Mouse (Mus musculus) frontal cortex, adult 2 months (tissue): Measurements from ENCODE around the gene Actr8. TPM values are rescaled to one million over a fixed set of nuclear protein-coding genes. Genes with fewer than 3 reads are reported as not detected.
A peak's percentile ranks its signal among the peaks of the same experiment; 100 is the strongest.

ENCODE experiments used
- DNase-seq, 2 experiments: peaks; one replicate each; pipeline ENCODE4 v3.0.0; 2022; ENCODE audit warnings: low spot score in 1 of 2; ENCODE audit errors: extremely low spot score in 1 of 2
- polyA plus RNA-seq: library from polyadenylated mRNA; depleted of rRNA; stranded (reverse); fragments of >200 nt; gene quantifications from 2 replicates; pipeline ENCODE4 v1.2.3, GENCODE M21; 2012; rRNA removed

Actr8 gene
- polyA plus RNA-seq: 63.4 and 71.3 TPM in 2 replicates

DNA sequence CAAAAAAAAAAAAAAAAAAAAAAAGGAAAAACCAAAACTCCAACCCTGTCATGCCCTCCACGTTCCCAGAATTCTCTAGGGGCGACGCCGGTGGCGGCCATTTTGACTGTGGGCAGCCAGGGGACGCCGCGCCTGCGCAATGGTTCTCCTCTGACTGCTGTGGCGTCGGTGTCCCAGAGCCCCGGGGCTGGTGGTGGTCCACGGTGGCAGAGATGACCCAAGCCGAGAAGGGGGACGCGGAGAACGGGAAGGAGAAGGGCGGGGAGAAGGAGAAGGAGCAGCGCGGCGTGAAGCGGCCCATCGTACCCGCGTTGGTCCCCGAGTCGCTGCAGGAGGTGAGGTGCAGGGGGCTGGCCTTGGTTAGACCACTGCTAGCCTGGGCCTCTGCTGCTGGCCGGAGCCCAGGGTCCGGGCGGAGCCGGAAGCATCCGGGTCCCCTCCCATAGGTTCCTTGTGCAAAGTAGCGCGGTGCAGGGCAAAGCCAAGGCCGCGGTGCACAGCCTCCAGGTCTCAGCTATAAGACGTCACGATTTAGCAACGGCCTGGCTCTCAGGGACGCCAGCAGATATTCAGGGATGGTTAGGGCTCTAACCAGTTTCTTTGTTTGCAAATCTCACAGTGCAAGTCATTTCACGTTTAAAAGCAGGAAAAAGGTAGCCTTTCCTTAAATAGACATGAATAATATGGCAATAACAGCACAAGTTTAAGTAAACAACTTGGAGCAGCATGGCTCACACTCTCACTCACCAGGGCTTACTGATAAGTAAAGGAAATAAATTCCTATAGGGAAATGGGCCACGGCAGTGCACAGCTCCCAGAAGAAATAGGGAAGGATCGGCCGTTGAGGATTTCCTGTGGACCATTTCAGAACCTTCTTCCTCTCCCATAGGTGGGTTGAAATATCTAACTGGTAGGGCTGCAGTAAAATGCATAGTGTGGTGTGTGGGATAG lies at the start of gene Actr8:
Actr8 (plus strand) TSS at position 84 of the 951 bp plus-strand sequence.
- DNase-seq: peak; percentile 75 to 94

DNA sequence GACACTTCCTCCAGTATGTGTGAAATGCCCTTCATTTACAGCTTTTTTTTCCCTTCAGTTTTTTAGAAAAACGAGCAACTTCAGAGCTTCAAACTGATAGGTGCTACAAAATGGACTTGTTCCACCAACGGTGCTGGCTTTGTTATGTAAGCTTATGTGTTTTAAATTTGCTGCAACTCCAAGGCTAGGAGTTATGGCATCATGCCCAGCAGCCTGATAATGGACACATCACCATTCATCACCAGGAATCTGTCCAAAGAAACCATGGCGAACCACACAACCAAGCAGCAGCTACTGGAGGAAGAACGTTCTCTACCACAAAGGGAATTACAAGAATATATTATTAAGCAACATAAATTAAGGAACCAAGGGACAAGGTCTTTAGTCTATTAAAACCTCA lies 49.2 kb upstream of the Actr8 start:
- DNase-seq: no peak

DNA sequence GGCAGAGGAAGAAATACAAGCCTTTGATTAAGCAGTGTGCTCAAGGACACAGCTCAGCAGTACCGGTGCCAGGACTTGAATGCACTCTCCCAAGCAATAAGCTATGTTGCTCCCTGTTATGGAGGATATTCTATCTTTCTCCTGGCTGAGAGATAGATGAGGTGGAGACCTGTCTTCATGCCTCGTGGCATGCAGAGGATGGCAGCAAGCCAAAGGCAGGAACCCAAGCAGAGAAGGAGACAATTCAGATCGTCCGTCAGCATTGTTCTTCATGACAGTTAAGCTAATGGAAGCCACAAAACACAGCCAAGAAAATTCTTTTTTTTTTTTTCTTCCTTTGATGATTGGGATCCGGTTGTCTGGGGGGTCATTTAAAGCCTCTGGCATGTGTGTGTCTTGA lies 42.6 kb upstream of the Actr8 start:
- DNase-seq: no peak

DNA sequence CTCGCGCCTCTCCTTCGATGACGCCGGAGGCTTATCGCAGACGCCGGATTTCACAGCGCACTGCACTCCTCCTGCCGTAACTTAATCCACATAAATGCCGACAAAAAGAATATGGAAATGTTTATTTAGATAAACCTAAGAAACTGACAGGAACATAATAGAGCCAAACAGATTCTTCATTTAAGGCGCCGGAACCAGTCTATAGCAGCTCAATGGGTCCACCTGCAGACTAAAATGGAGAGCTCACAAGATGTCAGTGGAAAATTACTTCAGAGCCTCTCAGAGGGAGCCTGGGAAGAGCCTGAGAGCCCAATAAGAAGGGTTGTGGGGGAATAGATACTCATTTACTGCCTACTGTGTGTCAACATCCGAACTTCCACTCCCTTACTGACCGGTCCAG lies 40.7 kb upstream of the Actr8 start:
- peak; percentile 34 to 79 for DNase-seq

DNA sequence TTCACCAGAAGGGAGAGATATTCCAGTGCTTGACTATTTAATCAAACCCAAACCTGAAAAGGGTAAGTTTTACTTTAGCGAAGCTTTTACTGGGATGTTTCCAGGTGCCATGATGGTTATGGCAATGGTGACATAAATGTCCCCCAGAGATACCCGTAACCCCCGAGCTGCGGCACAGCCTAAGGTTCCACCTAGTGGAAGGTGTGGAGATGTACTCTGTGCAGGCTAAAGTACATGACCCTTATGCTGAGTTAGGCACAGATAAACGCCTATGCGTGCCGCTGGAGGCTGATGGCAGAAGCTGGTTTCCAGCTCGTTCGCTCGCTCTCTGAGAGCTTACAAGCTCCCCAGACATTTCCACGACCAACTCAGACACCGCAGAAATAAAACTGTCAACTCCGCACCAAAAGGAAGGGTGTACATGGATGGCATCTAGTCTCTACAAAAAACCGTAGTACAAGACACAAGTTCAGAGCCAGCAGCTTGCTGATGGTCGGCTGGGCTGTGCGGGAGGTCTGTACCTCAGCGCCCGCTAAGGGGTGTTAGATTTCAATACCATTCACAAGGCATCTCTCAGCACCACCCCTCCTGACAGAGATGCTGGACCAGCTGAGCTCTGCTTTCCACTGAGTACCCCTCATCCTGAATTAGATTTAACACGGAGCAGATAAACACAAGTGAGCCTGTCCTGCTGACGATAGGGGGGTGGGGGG lies 38.4 kb upstream of the Actr8 start:
- DNase-seq: no peak

DNA sequence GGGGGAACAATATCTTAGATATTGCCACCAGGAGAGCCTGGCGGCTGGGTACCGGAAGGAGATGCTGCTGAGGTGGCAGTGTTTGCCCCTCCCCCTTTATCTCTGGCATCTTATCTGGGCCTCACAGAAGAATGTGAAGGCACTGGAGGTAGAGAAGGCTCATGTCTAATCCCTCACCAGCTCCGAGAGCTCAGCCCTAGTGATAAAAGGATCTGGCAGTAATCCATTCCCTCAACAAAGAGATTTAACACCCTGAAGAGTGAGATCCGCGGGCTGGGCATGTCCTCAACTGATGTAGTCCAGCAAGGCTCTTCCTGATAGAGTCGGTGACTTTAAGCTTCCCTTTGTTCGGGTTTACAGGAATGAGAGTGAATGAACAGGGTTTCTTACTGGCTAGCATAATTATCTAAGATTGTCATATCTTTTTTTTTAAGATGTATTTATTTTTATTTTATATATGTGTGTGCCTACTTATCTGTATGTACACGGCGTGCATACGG lies 37.8 kb upstream of the Actr8 start:
- DNase-seq: no peak

DNA sequence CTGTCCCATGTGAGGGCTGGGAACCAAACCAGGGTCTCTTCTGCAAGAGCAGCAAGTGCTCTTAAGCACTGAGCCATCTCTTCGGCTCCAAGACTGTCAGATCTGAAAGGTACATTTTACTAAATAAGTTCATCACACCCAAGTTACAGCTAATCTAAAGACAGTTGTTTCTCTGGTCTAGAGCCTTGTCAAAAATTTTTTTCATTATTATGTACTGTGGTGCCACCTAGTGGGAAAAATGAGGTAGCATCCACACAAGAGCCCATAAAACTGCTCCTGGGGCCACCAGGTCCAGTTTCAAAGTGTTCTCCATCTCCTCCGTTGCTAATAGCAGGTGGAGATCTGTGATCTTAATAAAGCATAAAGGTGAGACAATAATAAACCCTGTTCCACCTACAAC lies 37.3 kb upstream of the Actr8 start:
- peak; percentile 28 to 81 for DNase-seq

DNA sequence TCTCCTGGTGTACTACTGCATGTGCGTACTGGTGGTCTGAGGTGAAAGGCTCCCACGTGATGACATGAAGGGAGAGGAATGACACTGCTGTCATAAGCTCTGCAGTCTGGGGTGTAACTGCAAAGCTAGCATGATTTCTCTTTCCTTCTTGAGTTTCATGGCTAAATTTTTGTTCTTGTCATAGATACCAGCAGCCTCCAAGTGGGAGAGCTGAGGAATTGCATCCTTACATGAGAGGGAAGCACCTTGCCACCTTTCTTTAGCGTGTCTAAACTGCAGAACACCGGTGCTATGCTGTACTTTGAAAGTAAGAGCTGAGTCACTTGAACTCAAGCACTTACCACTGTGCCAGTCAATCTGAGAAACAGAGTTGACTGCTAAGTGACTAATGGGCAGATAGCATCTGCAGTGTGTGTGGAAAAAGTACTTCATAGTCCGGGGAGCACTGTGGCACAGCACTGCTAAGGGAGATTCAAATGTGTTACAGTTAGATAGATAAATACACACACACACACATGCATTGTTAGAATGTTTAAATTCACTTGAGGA lies 31.3 kb upstream of the Actr8 start:
- DNase-seq: no peak

DNA sequence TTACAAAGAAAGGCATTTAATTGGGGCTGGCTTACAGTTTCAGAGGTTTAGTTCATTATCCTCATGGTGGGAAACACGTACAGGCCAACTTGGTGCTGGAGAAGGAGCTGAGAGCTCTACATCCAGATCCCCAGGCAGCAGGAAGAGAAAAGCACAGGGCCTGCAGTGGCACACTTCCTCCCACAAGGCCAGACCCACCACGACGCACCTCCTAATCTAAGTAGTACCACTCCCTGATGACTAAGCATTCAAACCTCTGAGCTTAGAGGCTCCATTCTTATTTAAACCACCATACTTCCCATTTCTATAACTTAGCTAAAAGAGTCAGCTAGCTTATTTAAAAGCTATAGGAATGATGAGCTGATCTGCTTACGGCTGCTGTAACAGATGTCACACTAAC lies 27.3 kb upstream of the Actr8 start:
- DNase-seq: no peak

DNA sequence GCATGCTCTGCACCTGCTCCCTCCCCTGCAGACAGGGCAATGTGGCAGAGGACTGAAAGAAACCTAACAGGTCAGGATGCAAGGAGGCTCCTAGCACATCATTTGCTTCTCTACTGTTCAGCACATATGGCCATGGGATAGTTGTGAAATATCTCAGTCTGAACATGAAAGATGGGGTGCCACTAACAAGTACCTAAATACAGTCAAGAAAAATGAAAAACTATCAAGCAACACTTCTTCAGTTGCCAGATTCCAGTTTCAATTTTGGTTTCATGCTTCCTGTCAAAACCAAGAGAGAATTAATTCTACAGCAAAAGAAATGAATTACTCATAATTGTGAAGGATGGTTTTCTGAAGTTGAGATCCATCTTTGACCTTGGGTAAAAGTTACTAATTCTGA lies 20.7 kb upstream of the Actr8 start:
- peak in 1 of 2 experiments; percentile 46 for DNase-seq

DNA sequence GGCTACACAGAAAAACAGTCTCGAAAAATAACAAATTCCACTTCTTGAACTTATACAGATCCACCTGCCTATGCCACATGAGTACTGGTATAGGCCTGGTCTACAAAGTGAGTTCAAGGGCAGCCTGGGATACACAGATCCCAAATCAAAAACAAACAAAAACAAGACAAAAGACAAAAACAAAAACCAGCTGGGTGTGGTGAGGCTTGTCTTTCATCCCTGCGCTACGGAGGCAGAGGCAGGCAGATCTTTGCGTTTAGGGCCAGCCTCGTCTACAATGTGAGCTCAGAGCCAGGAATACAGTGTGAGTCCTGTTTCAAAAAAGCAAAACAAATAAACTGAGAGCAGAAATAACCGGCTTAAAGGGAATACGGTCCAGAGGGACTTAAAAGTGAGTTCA lies 10.5 kb upstream of the Actr8 start:
- DNase-seq: no peak

DNA sequence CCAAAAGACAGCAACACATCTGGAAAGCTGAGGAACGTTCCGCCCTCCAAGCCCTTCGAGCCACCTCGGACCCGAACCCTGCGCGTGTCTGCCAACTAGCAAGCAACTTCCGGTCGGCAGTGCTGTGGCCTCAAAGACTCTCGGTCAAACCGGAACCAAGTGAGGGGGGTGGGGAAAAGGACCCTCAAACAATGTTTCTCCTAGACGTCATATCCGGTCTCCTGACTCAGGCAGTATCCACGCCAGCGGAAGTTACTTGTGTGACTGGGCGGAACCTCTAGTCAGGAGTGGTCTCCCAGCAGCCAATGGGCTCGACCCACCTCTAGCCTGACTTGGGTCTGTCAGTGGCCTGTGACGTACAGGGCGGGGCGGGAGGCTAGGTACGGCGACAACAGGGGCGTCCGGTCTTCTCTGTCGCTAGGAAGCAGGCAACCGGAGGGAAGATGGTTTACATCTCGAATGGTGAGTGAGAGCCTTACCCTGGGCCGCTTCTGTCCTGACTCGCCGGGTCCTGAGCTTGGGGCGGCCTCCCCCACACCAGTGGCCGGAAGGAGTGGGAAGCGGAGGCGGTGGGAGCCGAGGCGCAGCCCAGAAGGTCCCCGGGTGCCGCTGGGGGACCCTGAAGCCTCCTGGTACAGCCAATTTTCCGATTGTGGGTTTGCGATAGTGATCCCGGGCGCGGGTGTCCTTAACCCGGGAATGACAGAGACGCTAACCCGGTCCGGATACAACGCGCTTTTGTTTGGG lies 9.9 kb upstream of the Actr8 start, which contains the start of gene Selenok:
Selenok (plus strand) TSS at position 234 of the 747 bp plus-strand sequence.
- peak; percentile 99 for DNase-seq

DNA sequence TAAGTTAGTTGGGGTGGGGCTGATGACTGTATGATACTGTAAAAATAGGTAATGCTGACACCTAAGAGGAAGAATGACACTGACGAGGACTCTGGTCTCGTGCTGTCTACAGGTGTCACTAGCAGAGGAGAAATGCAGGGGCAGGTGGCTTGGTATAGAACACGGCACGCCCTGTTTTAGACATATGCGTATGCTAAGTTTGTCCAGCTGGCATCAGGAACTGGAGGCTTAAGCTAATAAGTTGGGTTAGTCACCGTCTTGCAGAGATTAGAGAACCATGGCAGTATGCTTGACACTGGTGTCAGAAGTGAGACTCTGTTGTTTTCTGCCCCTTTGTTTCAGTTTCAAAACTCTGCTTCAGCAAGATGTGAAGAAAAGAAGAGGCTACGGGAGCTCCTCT lies 6.7 kb upstream of the Actr8 start:
- DNase-seq: no peak

DNA sequence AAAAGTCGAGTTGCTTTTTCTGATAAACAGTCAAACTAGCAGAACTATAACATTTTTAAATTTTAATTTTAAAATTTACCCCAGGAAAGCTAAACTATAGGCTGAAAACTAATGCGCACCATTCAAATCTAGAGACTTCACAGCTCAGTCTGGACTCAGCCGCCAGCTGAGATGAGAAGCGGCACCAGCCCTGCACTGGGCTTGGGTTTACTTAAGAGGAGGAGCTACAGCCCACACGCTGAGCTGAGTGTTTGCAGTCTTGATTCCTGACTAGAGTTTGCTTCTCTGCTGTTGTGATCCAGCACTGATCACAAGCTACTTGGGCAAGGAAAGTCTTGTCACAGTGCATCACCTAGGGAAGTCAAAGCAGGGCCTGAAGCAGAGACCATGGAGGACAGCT lies 6.1 kb upstream of the Actr8 start:
- DNase-seq: no peak

DNA sequence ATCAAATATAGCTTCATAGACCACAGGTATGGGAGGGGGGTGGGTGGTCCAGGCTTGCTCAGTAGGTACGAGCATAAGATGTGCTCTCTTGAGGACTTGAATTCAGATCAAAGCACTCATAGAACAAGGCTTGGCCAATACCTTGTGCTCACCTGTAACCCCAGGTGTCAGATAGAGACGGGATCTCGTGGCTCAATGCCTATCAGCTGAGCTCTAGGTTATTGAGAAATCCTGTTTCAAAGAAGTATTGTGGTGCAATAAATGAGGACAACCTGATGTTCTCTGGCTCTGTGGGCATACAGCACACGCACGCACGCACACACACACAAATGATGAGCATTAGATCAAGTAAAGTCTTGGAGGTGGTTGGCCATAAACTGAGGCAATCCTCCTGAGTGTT lies 1.2 kb upstream of the Actr8 start:
- no peak for DNase-seq

DNA sequence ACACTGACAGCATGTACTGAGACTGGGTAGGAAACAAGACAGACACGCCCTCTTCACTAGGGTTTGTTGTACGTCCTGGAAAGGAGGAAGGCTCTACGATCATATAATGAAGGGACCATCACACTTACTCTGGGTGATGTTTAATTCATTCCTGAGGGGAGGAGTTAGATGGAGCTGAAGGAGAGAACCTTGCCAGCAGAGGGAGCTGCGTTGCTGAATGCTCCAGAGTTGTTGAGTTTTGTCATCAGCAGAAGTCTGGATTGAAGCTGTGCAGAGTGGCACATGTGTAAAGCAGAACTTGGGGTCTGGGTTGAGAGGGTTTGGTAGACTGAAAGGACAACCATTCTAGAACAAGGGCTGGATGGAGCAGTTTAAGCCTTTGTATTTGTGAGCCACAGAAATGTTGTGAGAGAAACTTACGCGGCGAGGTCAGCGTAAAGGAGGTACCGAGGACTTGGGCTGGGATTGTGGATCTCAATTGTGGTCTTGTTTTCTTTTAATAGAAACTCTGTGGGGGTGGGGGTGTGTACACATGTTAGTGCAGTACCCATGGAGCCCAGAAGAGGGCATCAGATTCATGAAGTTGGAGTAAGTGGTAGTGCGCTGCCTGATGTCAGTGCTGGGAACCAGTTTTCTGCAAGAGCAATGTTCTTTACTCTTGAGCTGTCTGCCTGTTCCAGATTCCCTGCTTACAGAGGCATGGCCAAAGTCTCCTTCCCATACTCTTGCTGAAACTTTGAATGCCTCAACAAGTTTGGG lies 2.5 kb downstream of the Actr8 start:
- no peak for DNase-seq

DNA sequence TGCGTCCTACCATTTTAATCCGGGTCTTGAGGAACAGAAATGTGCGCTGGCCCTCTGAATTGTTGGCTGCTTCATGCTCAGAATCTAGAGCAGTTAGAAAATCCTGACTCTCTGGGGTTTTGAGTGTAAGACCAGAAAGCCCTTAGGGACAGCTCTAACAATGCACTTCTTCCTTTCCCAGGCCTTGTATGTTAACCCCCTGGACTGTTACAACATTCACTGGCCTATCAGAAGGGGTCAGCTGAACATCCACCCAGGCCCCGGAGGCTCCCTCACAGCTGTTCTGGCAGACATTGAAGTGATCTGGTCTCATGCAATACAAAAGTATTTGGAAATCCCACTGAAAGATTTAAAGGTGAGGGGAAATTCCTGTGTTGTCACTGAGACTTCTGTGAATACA lies 8.0 kb downstream of the Actr8 start:
- DNase-seq: no peak

DNA sequence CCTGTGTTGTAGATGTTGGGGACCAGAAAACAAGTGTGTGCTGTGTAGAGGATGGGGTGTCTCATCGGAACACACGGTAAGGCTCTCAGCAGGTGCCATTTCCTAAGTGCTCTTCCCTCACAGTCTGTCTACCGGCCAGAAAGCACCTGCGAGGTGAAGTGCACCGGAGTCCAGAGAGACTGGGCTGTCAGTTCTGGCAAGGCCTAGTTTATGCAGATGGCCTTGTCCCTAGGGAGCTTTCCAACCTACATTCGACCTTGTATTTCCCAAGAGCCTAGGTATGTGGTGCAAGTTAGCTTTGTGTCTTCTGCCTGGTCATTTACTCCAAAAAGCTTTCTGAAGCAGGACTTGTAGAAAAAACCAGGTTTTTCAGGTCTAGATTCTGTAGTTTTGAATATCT lies 9.1 kb downstream of the Actr8 start:
- DNase-seq: no peak

DNA sequence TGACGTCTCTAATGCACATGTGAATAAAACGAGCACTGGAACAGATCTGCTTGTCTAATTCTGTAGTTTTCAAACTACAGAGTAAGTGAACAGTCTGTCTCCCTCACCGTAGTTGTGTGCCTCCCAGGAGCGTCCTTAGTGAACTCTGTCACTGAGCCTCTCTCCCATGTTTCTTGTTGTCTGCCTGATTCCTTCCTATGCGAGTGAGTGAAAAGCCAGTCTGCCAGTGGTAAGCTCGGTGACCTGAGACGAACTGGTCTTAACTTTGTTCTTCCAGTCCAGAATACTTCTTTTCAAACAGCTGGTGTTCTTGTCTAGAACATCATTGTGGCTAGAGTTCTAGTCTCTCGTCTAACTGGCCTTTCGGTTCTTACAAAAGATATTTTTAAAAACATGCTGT lies 9.6 kb downstream of the Actr8 start:
- DNase-seq: no peak

DNA sequence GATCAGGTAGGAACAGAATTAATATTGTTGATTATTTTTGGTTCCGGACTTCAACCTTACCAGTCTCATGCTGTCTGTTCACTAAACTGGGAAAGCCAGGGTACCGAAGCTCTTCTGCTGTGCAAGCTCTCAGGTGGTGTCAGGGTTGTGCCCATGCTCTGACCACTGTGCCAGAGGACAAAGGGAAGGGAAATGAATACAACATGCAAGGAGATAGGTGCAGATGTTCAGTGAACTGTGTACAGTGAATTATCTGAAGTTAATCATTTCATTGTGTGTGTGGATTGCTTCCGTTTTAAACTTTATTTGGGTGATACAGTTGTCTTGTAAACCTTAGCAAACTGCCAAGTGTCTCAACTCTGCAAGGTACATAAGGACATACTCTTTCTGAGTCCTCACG lies 10.2 kb downstream of the Actr8 start:
- no peak for DNase-seq
